Mouse (Mus musculus) forebrain, embryonic 14.5 days (tissue): ENCODE measurements at regions not wholly inside any gene's neighbourhood (a gene's known extent, or its start where the extent isn't known, plus 50 kb on each side); places are given as distances from the start of the nearest gene placed in this dataset.

ENCODE experiments used
- ATAC-seq: fragments of 200-750 bp; cut with Nextera tagmentation; 2 replicates; pipeline ENCODE4 v1.8.0; 2017; ENCODE audit warnings: mild to moderate bottlenecking, moderate library complexity
- DNase-seq: peaks from one replicate; pipeline ENCODE4 v3.0.0-alpha.2; 2015; ENCODE audit warnings: low spot score
- H3K27ac ChIP-seq: fragments of 300-500 bp; sonication (generic); 2 replicates; pipeline ENCODE4 v1.5.1; 2014; ENCODE audit warnings: low read depth, mild to moderate bottlenecking, control low read depth, low read length, moderate library complexity
- H3K27me3 ChIP-seq: fragments of 300-500 bp; sonication (generic); replicated peaks from 2 replicates; pipeline ENCODE4 v1.6.1; 2014; ENCODE audit warnings: low read length, control low read depth, mixed read lengths; ENCODE audit not compliant: control insufficient read depth, insufficient read depth
- H3K36me3 ChIP-seq: fragments of 300-500 bp; sonication (generic); 2 replicates; pipeline ENCODE4 v1.6.1; 2014; ENCODE audit warnings: low read length, control low read depth; ENCODE audit not compliant: control insufficient read depth, insufficient read depth
- H3K4me1 ChIP-seq: fragments of 300-500 bp; sonication (generic); 2 replicates; pipeline ENCODE4 v1.6.1; 2014; ENCODE audit warnings: antibody characterized with exemption, low read length, control low read depth; ENCODE audit not compliant: control insufficient read depth, insufficient read depth
- H3K4me2 ChIP-seq: fragments of 300-500 bp; sonication (generic); 2 replicates; pipeline ENCODE4 v1.6.1; 2014; ENCODE audit warnings: mild to moderate bottlenecking, control low read depth, low read length
- H3K4me3 ChIP-seq: fragments of 300-500 bp; sonication (generic); 2 replicates; pipeline ENCODE4 v1.5.1; 2014; ENCODE audit warnings: low read depth, low read length, control low read depth
- H3K9ac ChIP-seq: fragments of 300-500 bp; sonication (generic); 2 replicates; pipeline ENCODE4 v1.6.1; 2014; ENCODE audit warnings: mild to moderate bottlenecking, low read length, control low read depth, moderate library complexity
- H3K9me3 ChIP-seq: fragments of 300-500 bp; sonication (generic); replicated peaks from 2 replicates; pipeline ENCODE4 v1.6.1; 2016; ENCODE audit warnings: low read length, control low read depth, mixed read lengths; ENCODE audit not compliant: control insufficient read depth
- WGBS: fragments of 180-500 bp; shearing (Covaris S2); extraction: QIAGEN DNeasy Blood & Tissue Kit; methylation state at CpG from one replicate; pipeline ENCODE4 v1.1.7; 2014; 5-methylcytosine and 5-hydroxymethylcytosine counted together

DNA sequence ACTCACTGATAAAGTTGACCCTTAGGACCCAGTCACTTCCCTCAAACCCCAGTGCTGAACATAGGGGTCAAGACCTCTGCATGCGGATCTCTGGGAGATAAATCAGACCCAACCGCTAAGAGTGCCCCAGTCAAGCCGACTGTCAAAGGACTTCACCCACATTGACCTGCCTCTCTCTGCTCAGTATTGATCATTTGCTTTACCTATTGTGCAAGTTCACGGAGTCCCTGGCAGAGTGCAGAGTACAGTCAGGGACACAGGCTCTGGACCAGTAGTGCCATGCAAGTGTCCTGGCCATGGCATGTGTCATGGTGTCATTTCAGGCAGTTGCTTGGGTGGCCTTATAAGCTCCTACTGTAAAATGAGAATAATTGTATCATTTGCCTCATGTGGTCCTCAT, 169.9 kb downstream of the Dyrk2 start:
- no peak overlapping the region for H3K9ac ChIP-seq
- no peaks in the 10 kb centered on the region for H3K36me3 ChIP-seq
- no peaks in the 10 kb centered on the region for H3K27me3 ChIP-seq
- H3K4me3 ChIP-seq = no peak overlapping the region
- DNase-seq = no peak
- H3K27ac ChIP-seq = no peak overlapping the region
- 94% methylated on average over 4 of the region's 4 CpGs for WGBS
- no peak overlapping the region for H3K4me2 ChIP-seq
- no peaks in the 10 kb centered on the region for H3K9me3 ChIP-seq
- ATAC-seq = no peak
- H3K4me1 ChIP-seq = no peaks in the 10 kb centered on the region

DNA sequence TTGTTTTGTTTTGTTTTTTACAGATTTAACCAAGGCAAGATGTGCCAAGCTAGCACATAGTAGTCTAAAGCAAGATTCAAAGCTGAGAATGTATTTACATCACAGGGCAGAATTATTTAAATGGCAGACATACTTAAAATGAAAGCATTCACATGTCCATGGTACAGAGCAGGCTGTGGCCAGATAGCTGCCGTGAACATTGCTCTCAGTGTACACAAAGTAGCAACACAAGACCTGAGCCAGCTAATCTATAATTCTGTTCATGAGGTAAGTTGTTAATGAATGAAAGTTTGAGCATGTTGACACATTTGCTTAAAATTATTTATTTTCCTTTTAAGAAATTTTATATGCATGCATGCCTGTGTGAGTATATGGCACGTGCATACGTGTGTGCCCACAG, 164.0 kb downstream of the Dyrk2 start:
- Histone ChIP-seq H3K9me3 (no peaks in the 10 kb centered on the region), H3K36me3 (no peaks in the 10 kb centered on the region), H3K9ac (no peak overlapping the region), H3K4me1 (no peaks in the 10 kb centered on the region), H3K27me3 (no peaks in the 10 kb centered on the region), H3K4me2 (no peak overlapping the region), H3K4me3 (no peak overlapping the region), H3K27ac (no peak overlapping the region)
- 93% methylated on average over 3 of the region's 3 CpGs for WGBS
- DNase-seq (no peak), ATAC-seq (no peak)

DNA sequence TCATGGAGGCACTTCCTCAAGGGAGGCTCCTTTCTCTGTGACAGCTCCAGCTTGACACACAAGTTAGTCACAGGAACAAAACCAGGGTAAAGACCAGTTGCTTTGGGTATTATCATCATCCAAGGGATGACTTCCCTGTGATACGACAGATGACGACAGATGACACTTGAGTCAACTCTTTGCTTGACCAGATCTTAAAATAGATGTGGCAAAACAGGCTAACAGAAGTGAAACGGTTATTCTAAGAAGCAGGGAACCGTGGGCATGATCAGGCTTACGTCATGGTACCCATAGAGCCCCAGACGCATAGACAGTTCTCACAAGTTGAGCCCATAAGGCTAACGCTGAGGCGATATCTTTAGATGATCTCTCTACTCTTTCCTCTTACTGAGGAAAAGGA, 160.3 kb downstream of the Dyrk2 start:
- H3K36me3 ChIP-seq = no peaks in the 10 kb centered on the region
- ATAC-seq (no peak), DNase-seq (no peak)
- H3K27me3 ChIP-seq = no peaks in the 10 kb centered on the region
- no peak overlapping the region for H3K9ac ChIP-seq
- H3K4me2 ChIP-seq = no peak overlapping the region
- WGBS = 95% methylated on average over 8 of the region's 8 CpGs
- no peaks in the 10 kb centered on the region for H3K4me1 ChIP-seq
- no peak overlapping the region for H3K27ac ChIP-seq
- no peaks in the 10 kb centered on the region for H3K9me3 ChIP-seq
- H3K4me3 ChIP-seq = no peak overlapping the region

DNA sequence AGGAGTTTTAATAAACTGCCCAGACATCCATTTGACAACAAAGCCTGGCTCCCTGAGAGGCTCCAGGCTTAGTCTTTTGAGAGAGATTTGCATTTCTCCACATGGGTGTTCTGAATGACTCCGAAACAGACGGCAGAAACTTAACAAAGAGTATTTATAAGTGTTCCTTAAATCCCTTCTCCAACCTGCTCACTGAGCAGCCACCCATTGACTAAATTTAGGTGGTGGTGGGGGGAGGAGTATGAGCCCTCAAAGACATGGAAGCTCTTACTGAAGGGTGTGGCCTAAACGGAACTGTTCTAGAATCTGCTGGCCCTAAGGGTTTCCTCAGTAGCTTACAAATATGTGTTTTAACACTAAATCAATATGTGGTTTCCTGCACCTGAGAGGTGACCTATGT, 158.5 kb downstream of the Dyrk2 start:
- Histone ChIP-seq H3K27ac (no peak overlapping the region), H3K4me1 (no peaks in the 10 kb centered on the region), H3K9ac (no peak overlapping the region), H3K4me3 (no peak overlapping the region), H3K27me3 (no peaks in the 10 kb centered on the region), H3K36me3 (no peaks in the 10 kb centered on the region), H3K4me2 (no peak overlapping the region), H3K9me3 (no peaks in the 10 kb centered on the region)
- DNase-seq = no peak
- WGBS = 22% methylated on average over 3 of the region's 3 CpGs
- ATAC-seq = no peak

DNA sequence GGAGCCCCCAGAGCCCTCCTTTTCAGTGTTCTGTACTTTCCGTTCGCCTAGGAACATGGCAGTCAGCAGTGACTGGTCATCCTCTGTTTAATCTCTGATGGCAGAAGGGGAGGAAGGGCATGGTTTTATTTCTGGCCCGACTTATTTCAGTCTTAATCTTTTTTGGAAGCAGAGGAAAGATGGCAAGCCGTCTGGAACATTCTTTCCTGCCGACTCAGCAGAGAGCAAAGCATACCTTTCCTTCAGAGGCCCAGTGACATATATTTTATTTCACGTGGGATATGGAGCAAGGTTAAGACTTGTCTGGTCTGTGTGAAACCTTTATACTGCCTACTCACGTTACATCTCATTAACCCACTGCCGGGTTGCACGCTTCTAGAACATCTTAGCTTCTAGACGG, 158.1 kb downstream of the Dyrk2 start:
- H3K27ac ChIP-seq = no peak overlapping the region

DNA sequence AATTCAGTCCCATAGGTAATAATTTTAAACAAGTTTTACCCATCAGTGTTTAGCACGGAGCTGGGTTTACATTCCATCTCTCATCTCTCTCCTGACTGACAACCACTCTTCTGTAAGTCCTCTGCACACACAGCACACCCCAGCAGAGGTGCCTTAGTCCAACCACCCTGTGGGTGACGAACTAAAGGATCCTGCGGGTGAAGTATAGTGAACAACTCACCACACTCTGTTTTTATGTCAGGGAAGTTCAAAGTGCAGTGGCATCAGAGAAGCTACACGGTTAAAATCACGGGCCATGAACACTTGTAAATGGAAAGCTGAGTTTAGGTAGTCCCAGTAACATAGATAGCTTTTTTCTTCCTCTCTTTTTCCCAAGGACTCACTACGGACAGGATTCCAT, 157.1 kb downstream of the Dyrk2 start:
- no peak for DNase-seq
- H3K27ac ChIP-seq = no peak overlapping the region
- no peak overlapping the region for H3K4me2 ChIP-seq
- H3K4me3 ChIP-seq = no peak overlapping the region
- WGBS = 88% methylated on average over 6 of the region's 6 CpGs
- no peak for ATAC-seq
- H3K9me3 ChIP-seq = no peaks in the 10 kb centered on the region
- no peak overlapping the region for H3K9ac ChIP-seq
- no peaks in the 10 kb centered on the region for H3K36me3 ChIP-seq
- no peaks in the 10 kb centered on the region for H3K4me1 ChIP-seq
- H3K27me3 ChIP-seq = no peaks in the 10 kb centered on the region

More for the DNA sequence above, 158.1 kb downstream of the Dyrk2 start:
- H3K27me3 ChIP-seq = no peaks in the 10 kb centered on the region
- 84% methylated on average over 10 of the region's 10 CpGs for WGBS
- no peak overlapping the region for H3K4me3 ChIP-seq
- no peak overlapping the region for H3K4me2 ChIP-seq
- ATAC-seq (no peak), DNase-seq (no peak)
- no peaks in the 10 kb centered on the region for H3K4me1 ChIP-seq
- H3K9ac ChIP-seq = no peak overlapping the region
- no peaks in the 10 kb centered on the region for H3K36me3 ChIP-seq
- H3K9me3 ChIP-seq = no peaks in the 10 kb centered on the region

DNA sequence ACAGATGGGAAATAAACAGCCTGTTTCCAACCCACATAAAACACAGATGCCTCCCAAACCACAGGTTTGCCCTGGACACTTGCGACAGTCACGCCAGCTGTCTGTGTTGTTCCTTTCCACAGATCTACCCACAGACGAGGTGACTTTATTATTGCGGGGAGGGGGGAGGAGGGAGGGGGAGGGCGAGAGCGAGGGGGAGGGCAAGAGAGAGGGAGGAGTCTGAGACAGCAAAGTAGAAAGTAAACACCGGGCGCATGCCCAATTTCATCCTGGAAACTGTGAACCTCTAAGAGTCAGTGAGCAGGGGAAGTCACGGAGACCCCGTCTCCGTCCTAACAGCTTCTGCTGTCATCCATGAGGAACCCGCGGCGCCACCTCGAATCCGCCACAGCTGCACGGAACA, 155.8 kb downstream of the Dyrk2 start:
- Histone ChIP-seq H3K36me3 (no peaks in the 10 kb centered on the region), H3K9ac (no peak overlapping the region), H3K9me3 (no peaks in the 10 kb centered on the region), H3K4me3 (no peak overlapping the region), H3K27ac (no peak overlapping the region), H3K27me3 (no peaks in the 10 kb centered on the region), H3K4me2 (no peak overlapping the region), H3K4me1 (no peaks in the 10 kb centered on the region)
- WGBS = 88% methylated on average over 17 of the region's 17 CpGs
- no peak for DNase-seq
- no peak for ATAC-seq

DNA sequence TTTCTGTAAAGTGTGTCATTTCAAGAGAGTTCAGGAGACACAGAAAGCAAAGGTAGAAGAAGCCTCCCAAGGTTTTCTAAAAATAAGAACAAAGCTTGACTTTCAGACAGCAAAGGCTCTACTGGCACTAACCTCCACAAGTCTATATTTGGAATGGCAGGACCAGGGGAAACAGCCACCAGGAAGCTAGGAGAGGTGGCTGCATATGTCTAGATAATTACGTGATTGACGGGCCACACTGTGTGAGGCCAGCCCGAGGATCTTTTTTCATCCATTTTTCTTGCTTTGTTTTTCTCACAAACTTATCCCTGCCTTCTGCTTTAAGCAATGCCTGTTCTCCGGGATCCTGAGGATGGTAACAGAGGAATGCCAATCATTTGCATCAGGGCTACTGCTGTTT, 155.4 kb downstream of the Dyrk2 start:
- Histone ChIP-seq H3K36me3 (no peaks in the 10 kb centered on the region), H3K4me3 (no peak overlapping the region), H3K4me1 (no peaks in the 10 kb centered on the region; the same call in 1 of the 2 replicates), H3K9ac (no peak overlapping the region), H3K9me3 (no peaks in the 10 kb centered on the region), H3K4me2 (no peak overlapping the region), H3K27me3 (no peaks in the 10 kb centered on the region), H3K27ac (no peak overlapping the region)
- DNase-seq = no peak
- no peak for ATAC-seq
- WGBS = 88% methylated on average over 4 of the region's 4 CpGs

DNA sequence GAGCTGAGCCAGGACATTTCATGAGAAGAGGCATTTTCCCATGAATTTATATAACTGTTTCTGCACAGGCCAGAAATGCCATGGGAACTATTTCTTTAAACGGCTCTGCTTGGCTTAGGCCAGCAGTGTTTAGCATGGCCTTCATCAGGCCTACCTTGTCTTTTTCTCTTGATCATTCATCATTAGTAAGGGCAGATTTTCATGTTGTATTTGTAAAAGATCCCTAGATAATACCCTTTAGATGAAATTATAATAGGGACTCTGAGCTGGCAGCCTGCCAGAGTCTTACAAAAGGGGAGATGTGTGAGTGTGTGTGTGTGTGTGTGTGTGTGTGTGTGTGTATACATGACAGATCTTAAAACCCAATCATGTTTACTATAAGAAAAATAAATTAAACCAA, 149.4 kb downstream of the Dyrk2 start:
- H3K4me1 ChIP-seq = peaks cover 16% of the 10 kb centered on the region
- no peaks in the 10 kb centered on the region for H3K27me3 ChIP-seq
- H3K4me3 ChIP-seq = no peak overlapping the region
- H3K4me2 ChIP-seq = no peak overlapping the region
- 6% methylated on average over 1 of the region's 1 CpGs for WGBS
- H3K9me3 ChIP-seq = no peaks in the 10 kb centered on the region
- ATAC-seq (peak; percentile 26; the same call in 1 of the 2 replicates), DNase-seq (peak; percentile 69)
- peak overlapping the region; percentile 28; the same call in 1 of the 2 replicates for H3K27ac ChIP-seq
- H3K36me3 ChIP-seq = no peaks in the 10 kb centered on the region
- H3K9ac ChIP-seq = no peak overlapping the region
